Mouse (Mus musculus) adrenal gland, postnatal 4 days (tissue): ENCODE data around the gene Onecut1. TPM values are rescaled to one million over a fixed set of nuclear protein-coding genes. Genes with fewer than 3 reads are reported as not detected.

Experiments
- DNase-seq, 2 experiments: peaks; one replicate each; pipeline ENCODE4 v3.0.0; 2021 to 2022; ENCODE audit warnings: low spot score in 2 of 2, mixed read lengths in 2 of 2
- total RNA-seq, 2 experiments: library from RNA; stranded (reverse); gene quantifications; 2 replicates each; pipeline ENCODE4 v1.2.3; 2021

Gene Onecut1
- total RNA-seq, 2 experiments from 2014 or later = 1.4 to 2.4 TPM

GRCm38 (mm10) chr9:74858111-74858510 lies 3.6 kb upstream of the Onecut1 start:
- no peak for DNase-seq

GRCm38 (mm10) chr9:74860461-74860860 lies 1.3 kb upstream of the Onecut1 start:
- DNase-seq = no peak

- no peak for DNase-seq
Observed at GRCm38 (mm10) chr9:74862096-74862780, 517 bp downstream of the Onecut1 start.

- no peak for DNase-seq
Observed at GRCm38 (mm10) chr9:74862783-74863654, 1.3 kb downstream of the Onecut1 start.

GRCm38 (mm10) chr9:74863655-74864443 lies 2.1 kb downstream of the Onecut1 start:
- DNase-seq = no peak

GRCm38 (mm10) chr9:74864471-74864870 lies 2.8 kb downstream of the Onecut1 start:
- no peak for DNase-seq

GRCm38 (mm10) chr9:74866596-74867313 lies 5.0 kb downstream of the Onecut1 start:
- no peak for DNase-seq

GRCm38 (mm10) chr9:74867641-74868205 lies 6.0 kb downstream of the Onecut1 start:
- DNase-seq = no peak

GRCm38 (mm10) chr9:74868336-74868950 lies 6.7 kb downstream of the Onecut1 start:
- no peak for DNase-seq

GRCm38 (mm10) chr9:74870960-74871688 lies 9.4 kb downstream of the Onecut1 start:
- DNase-seq = no peak

GRCm38 (mm10) chr9:74876328-74876727 lies 14.6 kb downstream of the Onecut1 start:
- DNase-seq = no peak

GRCm38 (mm10) chr9:74877709-74878108 lies 16.0 kb downstream of the Onecut1 start:
- no peak for DNase-seq

GRCm38 (mm10) chr9:74887866-74888265 lies 26.1 kb downstream of the Onecut1 start:
- DNase-seq = no peak

GRCm38 (mm10) chr9:74896742-74897141 lies 35.0 kb downstream of the Onecut1 start:
- no peak for DNase-seq

- DNase-seq = no peak
Observed at GRCm38 (mm10) chr9:74897375-74897982, 35.8 kb downstream of the Onecut1 start.

GRCm38 (mm10) chr9:74900141-74900540 lies 38.4 kb downstream of the Onecut1 start:
- no peak for DNase-seq

GRCm38 (mm10) chr9:74904866-74905508 lies 43.3 kb downstream of the Onecut1 start:
- DNase-seq = peak in 1 of 2 experiments; percentile 33

- no peak for DNase-seq
Observed at GRCm38 (mm10) chr9:74906951-74907350, 45.2 kb downstream of the Onecut1 start.
